Mouse (Mus musculus) embryonic fibroblast, embryonic 13.5 days (primary cell): ENCODE measurements around the gene Appl1.

Experiments used
- CTCF ChIP-seq: IDR thresholded peaks from 2 replicates; pipeline ENCODE4 v1.5.1; 2011; ENCODE audit warnings: mild to moderate bottlenecking, control low read depth, low read length, moderate library complexity, borderline replicate concordance; ENCODE audit not compliant: insufficient read depth
- POLR2A ChIP-seq: IDR thresholded peaks from 2 replicates; pipeline ENCODE4 v1.6.1; 2011; ENCODE audit warnings: low read depth, mild to moderate bottlenecking, control low read depth, low read length, moderate library complexity

DNA sequence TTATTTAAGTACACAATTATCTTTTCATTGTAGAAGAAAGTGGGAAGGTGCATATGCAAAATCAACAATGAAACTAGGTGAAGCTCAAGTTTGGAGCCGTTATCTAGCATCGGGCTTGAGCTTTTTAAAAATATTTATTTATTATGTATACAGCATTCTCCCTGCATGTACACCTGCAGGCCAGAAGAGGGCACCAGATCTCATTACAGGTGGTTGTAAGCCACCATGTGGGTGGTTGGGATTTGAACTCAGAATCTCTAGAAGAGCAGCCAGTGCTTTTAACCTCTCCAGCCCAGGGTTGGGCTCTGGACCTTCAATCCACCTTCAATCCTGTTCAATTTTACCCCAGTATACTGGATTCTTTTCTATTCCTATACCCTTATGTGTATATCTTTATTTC lies 17.7 kb upstream of the Appl1 start:
- TF ChIP-seq POLR2A, result no peak
- TF ChIP-seq CTCF, result peak; percentile 18; the same call in 1 of the 2 replicates
